Mouse (Mus musculus) embryonic facial prominence, embryonic 15.5 days (tissue): ENCODE measurements around the gene Dpy30. TPM values are rescaled to one million over a fixed set of nuclear protein-coding genes. Genes with fewer than 3 reads are reported as not detected.

Experiments used
- ATAC-seq: fragments of 200-750 bp; cut with Nextera tagmentation; 2 replicates; pipeline ENCODE4 v1.8.0; 2017; ENCODE audit warnings: low read depth, moderate TSS enrichment; ENCODE audit not compliant: insufficient number of reproducible peaks, low FRiP score, low TSS enrichment
- H3K27ac ChIP-seq: fragments of 300-500 bp; sonication (generic); replicated peaks from 2 replicates; pipeline ENCODE4 v1.5.1; 2015; ENCODE audit warnings: mild to moderate bottlenecking, inconsistent platforms
- H3K27me3 ChIP-seq: fragments of 300-500 bp; sonication (generic); 2 replicates; pipeline ENCODE4 v1.6.1; 2015; ENCODE audit warnings: inconsistent platforms
- H3K36me3 ChIP-seq: fragments of 300-500 bp; sonication (generic); 2 replicates; pipeline ENCODE4 v1.6.1; 2015; ENCODE audit warnings: mild to moderate bottlenecking, inconsistent platforms
- H3K4me1 ChIP-seq: fragments of 300-500 bp; sonication (generic); 2 replicates; pipeline ENCODE4 v1.6.1; 2015; ENCODE audit warnings: inconsistent platforms
- H3K4me2 ChIP-seq: fragments of 300-500 bp; sonication (generic); replicated peaks from 2 replicates; pipeline ENCODE4 v1.6.1; 2015; ENCODE audit warnings: mild to moderate bottlenecking, inconsistent platforms
- H3K4me3 ChIP-seq: fragments of 300-500 bp; sonication (generic); replicated peaks from 2 replicates; pipeline ENCODE4 v1.5.1; 2015; ENCODE audit warnings: mild to moderate bottlenecking, inconsistent platforms
- H3K9ac ChIP-seq: fragments of 300-500 bp; sonication (generic); 2 replicates; pipeline ENCODE4 v1.6.1; 2015; ENCODE audit warnings: inconsistent platforms
- H3K9me3 ChIP-seq: fragments of 300-500 bp; sonication (generic); replicated peaks from 2 replicates; pipeline ENCODE4 v1.6.1; 2016; ENCODE audit warnings: inconsistent platforms
- whole genome bisulfite sequencing: fragments of 180-500 bp; shearing (Covaris S2); methylation state at CpG from one replicate; pipeline ENCODE4 v1.1.7; 2015; 5-methylcytosine and 5-hydroxymethylcytosine counted together
- polyA plus RNA-seq: library from polyadenylated mRNA; unstranded; fragments of >200 nt; fragmentation: Nextera tagmentation; extraction: Ambion mirVana; gene quantifications from 2 replicates; pipeline ENCODE4 v1.2.1, GENCODE M21; 2015

Dpy30 gene
- polyA plus RNA-seq, 1 experiment from 2014 or later = 200 TPM

- H3K4me1 ChIP-seq = peaks cover 14% of the 10 kb centered on the region
- no peak for ATAC-seq
Observed at GRCm38 (mm10) chr17:74293687-74294425, 29.9 kb downstream of the Dpy30 start.

GRCm38 (mm10) chr17:74291640-74292361 is 31.9 kb downstream of the Dpy30 start:
- Histone ChIP-seq H3K36me3 (peaks cover 4% of the 10 kb centered on the region; the same call in 1 of the 2 replicates), H3K4me1 (peaks cover 14% of the 10 kb centered on the region), H3K4me2 (no peak overlapping the region), H3K27me3 (no peaks in the 10 kb centered on the region), H3K27ac (no peak overlapping the region), H3K9me3 (no peaks in the 10 kb centered on the region), H3K4me3 (no peak overlapping the region), H3K9ac (no peak overlapping the region)
- WGBS = 76% methylated on average over 4 of the region's 4 CpGs
- no peak for ATAC-seq

More at GRCm38 (mm10) chr17:74293687-74294425, 29.9 kb downstream of the Dpy30 start:
- Histone ChIP-seq H3K4me3 (peak overlapping the region; percentile 95), H3K9me3 (no peaks in the 10 kb centered on the region), H3K27me3 (no peaks in the 10 kb centered on the region), H3K27ac (peak overlapping the region; percentile 100), H3K9ac (peak overlapping the region; percentile 92), H3K36me3 (peaks cover 4% of the 10 kb centered on the region), H3K4me2 (peak overlapping the region; percentile 59)
- under 1% methylated on average over 18 of the region's 18 CpGs for WGBS

- Histone ChIP-seq H3K4me1 (peaks cover 14% of the 10 kb centered on the region), H3K9ac (no peak overlapping the region), H3K27me3 (no peaks in the 10 kb centered on the region), H3K27ac (no peak overlapping the region), H3K36me3 (peaks cover 4% of the 10 kb centered on the region; the same call in 1 of the 2 replicates), H3K9me3 (no peaks in the 10 kb centered on the region), H3K4me3 (no peak overlapping the region), H3K4me2 (no peak overlapping the region)
- ATAC-seq = no peak
Observed at GRCm38 (mm10) chr17:74290869-74291268, 32.9 kb downstream of the Dpy30 start.

GRCm38 (mm10) chr17:74290198-74290597 is 33.5 kb downstream of the Dpy30 start:
- Histone ChIP-seq H3K27ac (no peak overlapping the region), H3K4me2 (no peak overlapping the region), H3K9me3 (no peaks in the 10 kb centered on the region), H3K36me3 (peaks cover 4% of the 10 kb centered on the region; the same call in 1 of the 2 replicates), H3K4me3 (no peak overlapping the region), H3K4me1 (peaks cover 14% of the 10 kb centered on the region), H3K9ac (no peak overlapping the region), H3K27me3 (no peaks in the 10 kb centered on the region)
- no peak for ATAC-seq
- WGBS = 79% methylated on average over 3 of the region's 3 CpGs

- 82% methylated on average over 2 of the region's 2 CpGs for WGBS
- no peak overlapping the region for H3K9ac ChIP-seq
- no peak overlapping the region for H3K4me3 ChIP-seq
- peaks cover 14% of the 10 kb centered on the region for H3K4me1 ChIP-seq
- H3K36me3 ChIP-seq = peaks cover 4% of the 10 kb centered on the region; the same call in 1 of the 2 replicates
- ATAC-seq = no peak
- no peak overlapping the region for H3K27ac ChIP-seq
- H3K9me3 ChIP-seq = no peaks in the 10 kb centered on the region
- no peaks in the 10 kb centered on the region for H3K27me3 ChIP-seq
- H3K4me2 ChIP-seq = no peak overlapping the region
Observed at GRCm38 (mm10) chr17:74288626-74289025, 35.1 kb downstream of the Dpy30 start.

- peaks cover 4% of the 10 kb centered on the region; the same call in 1 of the 2 replicates for H3K36me3 ChIP-seq
- no peak for ATAC-seq
- H3K27me3 ChIP-seq = no peaks in the 10 kb centered on the region
- no peak overlapping the region for H3K27ac ChIP-seq
- 75% methylated on average over 4 of the region's 4 CpGs for WGBS
- H3K9ac ChIP-seq = no peak overlapping the region
- H3K4me1 ChIP-seq = peaks cover 5% of the 10 kb centered on the region
- no peak overlapping the region for H3K4me3 ChIP-seq
- H3K4me2 ChIP-seq = no peak overlapping the region
- no peaks in the 10 kb centered on the region for H3K9me3 ChIP-seq
Observed at GRCm38 (mm10) chr17:74286140-74286730, 37.5 kb downstream of the Dpy30 start.

- no peak overlapping the region for H3K4me3 ChIP-seq
- H3K27me3 ChIP-seq = no peaks in the 10 kb centered on the region
- H3K9me3 ChIP-seq = no peaks in the 10 kb centered on the region
- H3K4me1 ChIP-seq = peaks cover under 1% of the 10 kb centered on the region; the same call in 1 of the 2 replicates
- H3K27ac ChIP-seq = no peak overlapping the region
- H3K4me2 ChIP-seq = no peak overlapping the region
- ATAC-seq = no peak
- WGBS = 73% methylated on average over 2 of the region's 2 CpGs
- H3K9ac ChIP-seq = no peak overlapping the region
- peaks cover 4% of the 10 kb centered on the region; the same call in 1 of the 2 replicates for H3K36me3 ChIP-seq
Observed at GRCm38 (mm10) chr17:74285730-74286129, 38.0 kb downstream of the Dpy30 start.

GRCm38 (mm10) chr17:74284397-74285115 is 39.2 kb downstream of the Dpy30 start:
- Histone ChIP-seq H3K36me3 (peaks cover 4% of the 10 kb centered on the region; the same call in 1 of the 2 replicates), H3K27me3 (no peaks in the 10 kb centered on the region), H3K4me1 (no peaks in the 10 kb centered on the region; the same call in 1 of the 2 replicates), H3K4me3 (no peak overlapping the region), H3K9ac (no peak overlapping the region), H3K4me2 (no peak overlapping the region), H3K27ac (no peak overlapping the region), H3K9me3 (no peaks in the 10 kb centered on the region)
- WGBS = 82% methylated on average over 2 of the region's 2 CpGs
- ATAC-seq = no peak

- Histone ChIP-seq H3K4me2 (no peak overlapping the region), H3K4me3 (no peak overlapping the region), H3K9ac (no peak overlapping the region), H3K36me3 (no peaks in the 10 kb centered on the region), H3K27ac (no peak overlapping the region), H3K4me1 (peaks cover 4% of the 10 kb centered on the region; the same call in 1 of the 2 replicates), H3K27me3 (no peaks in the 10 kb centered on the region), H3K9me3 (no peaks in the 10 kb centered on the region)
- no peak for ATAC-seq
- WGBS = 81% methylated on average over 3 of the region's 3 CpGs
Observed at GRCm38 (mm10) chr17:74282024-74282423, 41.7 kb downstream of the Dpy30 start.

- no peak overlapping the region for H3K4me2 ChIP-seq
- H3K9me3 ChIP-seq = no peaks in the 10 kb centered on the region
- no peak overlapping the region for H3K4me3 ChIP-seq
- no peak overlapping the region for H3K27ac ChIP-seq
- 0 out of 2 replicates have a peak, but pooled peaks cover 4% of the 10 kb centered on the region for H3K36me3 ChIP-seq
- no peaks in the 10 kb centered on the region for H3K27me3 ChIP-seq
- H3K4me1 ChIP-seq = peaks cover 4% of the 10 kb centered on the region; the same call in 1 of the 2 replicates
- no peak overlapping the region for H3K9ac ChIP-seq
- 91% methylated on average over 8 of the region's 8 CpGs for WGBS
- no peak for ATAC-seq
Observed at GRCm38 (mm10) chr17:74278966-74279869, 44.5 kb downstream of the Dpy30 start.
